Mouse (Mus musculus) CH12.LX (cell line): ENCODE data around the gene Ramp2. TPM values are rescaled to one million over a fixed set of nuclear protein-coding genes. Genes with fewer than 3 reads are reported as not detected.

ENCODE experiments used
- DNase-seq: peaks from one replicate; pipeline ENCODE4 v3.0.0-alpha.2; 2013; ENCODE audit errors: extremely low read depth
- H3K27ac ChIP-seq: 2 replicates; pipeline ENCODE4 v1.5.1; 2012; ENCODE audit warnings: low read depth, mild to moderate bottlenecking, control low read depth, moderate library complexity; ENCODE audit not compliant: insufficient read depth
- H3K27me3 ChIP-seq: replicated peaks from 2 replicates; pipeline ENCODE3; 2012; ENCODE audit warnings: inconsistent platforms
- H3K36me3 ChIP-seq, 2 experiments: replicated peaks in 1 of 2; 2 replicates each; pipeline versions ENCODE3 to v1.6.1; 2012; ENCODE audit warnings: inconsistent platforms in 1 of 2, low read length in 1 of 2, mild to moderate bottlenecking in 1 of 2, mixed read lengths in 1 of 2, moderate library complexity in 1 of 2; ENCODE audit not compliant: control insufficient read depth in 1 of 2, insufficient read depth in 1 of 2
- H3K4me1 ChIP-seq, 2 experiments: 2 replicates each; pipeline ENCODE4 v1.6.1; 2012; ENCODE audit warnings: inconsistent platforms in 1 of 2, moderate library complexity in 1 of 2; ENCODE audit not compliant: insufficient read depth in 2 of 2, control insufficient read depth in 1 of 2
- H3K4me2 ChIP-seq: 2 replicates; pipeline ENCODE4 v1.6.1; 2012; ENCODE audit warnings: low read depth, mild to moderate bottlenecking, control low read depth; ENCODE audit not compliant: poor library complexity, insufficient read depth, severe bottlenecking
- H3K4me3 ChIP-seq, 3 experiments: fragments of 150-350 bp in 1 of 3; sonication (generic) in 1 of 3; replicated peaks in 1 of 3; 2 replicates each; pipeline versions ENCODE3 to v1.5.1; 2011 to 2012; ENCODE audit warnings: low read depth in 2 of 3, low read length in 2 of 3, mild to moderate bottlenecking in 2 of 3, moderate library complexity in 2 of 3, control low read depth in 1 of 3, improper control_type of control experiment in 1 of 3, inconsistent platforms in 1 of 3, mixed read lengths in 1 of 3; ENCODE audit not compliant: poor library complexity in 1 of 3
- H3K79me2 ChIP-seq: replicated peaks from 2 replicates; pipeline ENCODE4 v1.6.1; 2012; ENCODE audit warnings: mild to moderate bottlenecking, moderate library complexity; ENCODE audit not compliant: control insufficient read depth, poor library complexity, insufficient read depth, severe bottlenecking; ENCODE audit errors: extremely low read depth
- H3K9ac ChIP-seq: 2 replicates; pipeline ENCODE4 v1.6.1; 2012; ENCODE audit warnings: low read depth, mild to moderate bottlenecking, control low read depth, moderate library complexity; ENCODE audit not compliant: insufficient read depth
- H3K9me3 ChIP-seq: replicated peaks from 2 replicates; pipeline ENCODE3; 2012; ENCODE audit warnings: low read length, inconsistent platforms, mixed read lengths
- CHD2 ChIP-seq: IDR thresholded peaks from 2 replicates; pipeline ENCODE4 v1.6.1; 2011; ENCODE audit warnings: low read length, improper control_type of control experiment
- ELF1 ChIP-seq: IDR thresholded peaks from 2 replicates; pipeline ENCODE4 v1.6.1; 2014; ENCODE audit warnings: low read depth, mild to moderate bottlenecking, inconsistent platforms, low read length, improper control_type of control experiment
- EP300 ChIP-seq: IDR thresholded peaks from 2 replicates; pipeline ENCODE4 v1.6.1; 2011; ENCODE audit warnings: low read length, improper control_type of control experiment
- IRF4 ChIP-seq: IDR thresholded peaks from 2 replicates; pipeline ENCODE4 v1.6.1; 2014; ENCODE audit warnings: low read depth, mild to moderate bottlenecking, inconsistent platforms, low read length, improper control_type of control experiment
- MAZ ChIP-seq: IDR thresholded peaks from 2 replicates; pipeline ENCODE4 v1.6.1; 2012; ENCODE audit warnings: low read depth, mild to moderate bottlenecking, inconsistent platforms, low read length, improper control_type of control experiment, moderate library complexity
- NELFE ChIP-seq: IDR thresholded peaks from 2 replicates; pipeline ENCODE4 v1.6.1; 2011; ENCODE audit warnings: low read depth, low read length, improper control_type of control experiment
- RAD21 ChIP-seq: IDR thresholded peaks from 2 replicates; pipeline ENCODE4 v1.6.1; 2011; ENCODE audit warnings: low read depth, mild to moderate bottlenecking, low read length, improper control_type of control experiment, moderate library complexity
- SMC3 ChIP-seq: IDR thresholded peaks from 2 replicates; pipeline ENCODE4 v1.6.1; 2011; ENCODE audit warnings: low read depth, low read length, improper control_type of control experiment
- USF2 ChIP-seq: conservative IDR thresholded peaks from 2 replicates; pipeline ENCODE4 v1.6.1; 2011; ENCODE audit warnings: low read depth, low read length, improper control_type of control experiment
- ZNF384 ChIP-seq: IDR thresholded peaks from 2 replicates; pipeline ENCODE4 v1.6.1; 2012; ENCODE audit warnings: low read depth, low read length, improper control_type of control experiment, inconsistent platforms
- dilution Hi-C: fragments of 300-500 bp; cut with MboI; formaldehyde crosslinking; loops from 2 replicates; pipeline ENCODE4 v1.14.3; 2020; ENCODE audit warnings: low sequenced_read_pairs; ENCODE audit not compliant: extremely low pct_unique_long_range_greater_than_20kb, extremely low pct_ligation_motif_present
- in situ Hi-C: fragments of 300-500 bp; cut with MboI; formaldehyde crosslinking; loops from 3 replicates; pipeline ENCODE4 v1.14.3; 2019; ENCODE audit warnings: low sequenced_read_pairs, low pct_ligation_motif_present, low pct_unique_long_range_greater_than_20kb, mixed read lengths
- polyA plus RNA-seq: library from polyadenylated mRNA; unstranded; fragments of >175 nt; gene quantifications from 2 replicates; pipeline ENCODE4 v1.2.1, GENCODE M21; 2012; ENCODE audit warnings: low read depth; ENCODE audit not compliant: insufficient read length
- total RNA-seq, 2 experiments: library from RNA; depleted of rRNA; stranded (reverse); fragments of 300-350 nt in 1 of 2; fragments of >200 nt in 1 of 2; gene quantifications; 2 replicates each; pipeline ENCODE4 v1.2.3; 2012 to 2014

The Ramp2 gene
- total and polyA plus RNA-seq, 3 experiments, result 0.26 to 1.3 (median 0.33) TPM

DNA sequence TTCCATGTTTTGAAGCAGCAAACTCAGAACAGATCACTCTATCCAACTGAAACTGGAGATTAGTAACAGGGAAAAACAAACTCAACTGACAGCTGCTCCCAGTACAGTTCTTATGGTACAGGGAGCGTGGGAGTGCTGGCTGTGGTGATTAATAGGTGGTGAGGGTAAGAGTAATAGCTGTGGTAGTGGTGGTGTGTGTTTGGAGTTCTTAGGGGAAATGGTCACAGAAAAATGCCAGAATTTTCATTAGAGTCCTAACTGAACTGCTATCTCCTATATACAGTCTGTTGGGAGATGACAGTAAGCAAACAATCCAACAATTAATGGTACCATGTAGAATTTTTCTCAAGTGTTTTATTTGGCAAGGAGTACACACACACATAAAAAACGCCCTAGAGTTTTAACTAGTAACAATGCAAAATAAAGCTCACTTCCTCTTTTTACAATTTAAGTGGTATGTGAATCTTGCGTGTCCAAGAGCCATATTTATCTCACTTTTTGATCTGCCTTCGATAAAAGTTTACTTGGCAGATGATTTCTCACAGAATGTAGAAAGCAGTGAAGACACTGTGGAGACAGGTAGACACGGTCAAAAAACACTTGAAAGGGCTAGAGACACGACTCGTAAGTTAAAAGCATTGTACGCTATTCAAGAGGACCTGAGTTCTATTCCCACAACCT lies 24.4 kb upstream of the Ramp2 start:
- Histone ChIP-seq H3K9ac (no peak overlapping the region), H3K9me3 (no peaks in the 10 kb centered on the region), H3K4me1 (peaks cover 6 to 35% of the 10 kb centered on the region in 2 experiments), H3K27me3 (no peaks in the 10 kb centered on the region), H3K36me3 (peaks cover 7 to 31% of the 10 kb centered on the region in 2 experiments), H3K4me3 (no peak overlapping the region), H3K79me2 (peaks cover 15% of the 10 kb centered on the region), H3K27ac (no peak overlapping the region), H3K4me2 (no peak overlapping the region)
- dilution Hi-C loops, result no loop called here
- DNase-seq, result no peak
- in situ Hi-C loops, result no loop called here
- TF ChIP-seq CHD2, result no peak
- TF ChIP-seq IRF4, result 0 out of 2 replicates have a peak, but pooled peaks have one; percentile 21
- TF ChIP-seq EP300, result peak; percentile 47; the same call in 1 of the 2 replicates

GRCm38 (mm10) chr11:101224337-101224736 lies 21.5 kb upstream of the Ramp2 start:
- Histone ChIP-seq H3K4me1 (peaks cover 6 to 36% of the 10 kb centered on the region in 2 experiments), H3K4me2 (no peak overlapping the region), H3K79me2 (peaks cover 15% of the 10 kb centered on the region), H3K36me3 (peaks cover 0 to 6% of the 10 kb centered on the region in 2 experiments), H3K27ac (no peak overlapping the region), H3K4me3 (no peak overlapping the region)
- TF ChIP-seq ZNF384 (no peak), NELFE (no peak), SMC3 (no peak), USF2 (no peak), MAZ (no peak), RAD21 (no peak)
- TF ChIP-seq, all 38 proteins: peak for 0
- DNase-seq, result no peak
- H3K9ac ChIP-seq, result no peak overlapping the region
- in situ Hi-C loops, result no loop called here
- no peaks in the 10 kb centered on the region for H3K9me3 ChIP-seq
- dilution Hi-C loops, result no loop called here
- peaks cover 18% of the 10 kb centered on the region for H3K27me3 ChIP-seq

DNA sequence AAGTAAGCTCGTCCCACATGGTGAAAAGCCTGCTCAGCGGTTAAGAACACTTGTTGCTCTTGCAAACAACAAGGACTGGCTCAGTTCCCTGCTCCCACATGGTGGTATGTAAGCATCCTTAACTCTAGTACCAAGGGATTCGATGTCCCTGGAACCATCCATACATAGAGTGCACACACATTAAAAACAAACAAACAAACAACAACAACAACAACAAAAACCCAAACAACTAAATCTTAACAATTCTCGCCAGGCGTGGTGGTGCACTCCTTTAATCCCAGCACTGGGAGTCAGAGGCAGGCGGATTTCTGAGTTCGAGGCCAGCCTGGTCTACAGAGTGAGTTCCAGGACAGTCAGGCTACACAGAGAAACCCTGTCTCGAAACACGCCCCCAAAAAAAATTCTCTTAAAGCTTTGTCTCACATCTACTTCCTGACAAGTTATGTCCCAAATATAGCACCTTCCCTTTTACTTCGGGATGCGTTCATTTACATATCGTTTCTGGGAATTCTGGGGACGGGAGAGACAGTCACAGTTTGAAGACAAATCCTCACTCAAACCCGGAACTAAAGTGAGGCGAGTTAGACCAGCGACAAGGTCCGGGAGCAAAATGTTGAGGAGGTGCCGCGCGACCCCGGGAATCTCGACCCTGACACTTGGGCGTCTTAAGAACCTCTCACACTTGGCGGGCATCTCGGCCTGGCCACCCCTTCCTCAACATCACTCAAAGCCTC lies 20.3 kb upstream of the Ramp2 start:
- Histone ChIP-seq H3K9me3 (no peaks in the 10 kb centered on the region), H3K36me3 (peaks cover 0 to 6% of the 10 kb centered on the region in 2 experiments), H3K27ac (no peak overlapping the region), H3K27me3 (peaks cover 25% of the 10 kb centered on the region), H3K4me3 (peak overlapping the region; percentile 83 to 95 (median 85)), H3K9ac (peak overlapping the region; percentile 87), H3K79me2 (peaks cover 13% of the 10 kb centered on the region), H3K4me1 (peaks cover 6 to 29% of the 10 kb centered on the region in 2 experiments), H3K4me2 (peak overlapping the region; percentile 89)
- TF ChIP-seq ELF1, result peak; percentile 69
- TF ChIP-seq CHD2, result no peak
- dilution Hi-C loops (no loop called here), in situ Hi-C loops (no loop called here)
- peak; percentile 25 for DNase-seq
